ENCODE assay signal across 15 mouse cellular contexts in genomic region chr12:3499662-3500061, GRCm38 (mm10).
"Had no signal": no experiment of that assay in that cellular context is flagged by ENCODE, and none has a peak within 500 bp of the region (broad histone marks: within the 10 kb centered on the region; RNA-seq: fewer than 3 reads in every experiment).

No protein-coding gene starts in this region.

- H3K4me3 ChIP-seq: heart, adult 2 months; heart, embryonic 13.5 days; heart, embryonic 15.5 days; hindbrain, embryonic 13.5 days; hindbrain, embryonic 15.5 days; layer of hippocampus, adult 2 months; limb, embryonic 13.5 days; limb, embryonic 15.5 days; liver, embryonic 13.5 days; liver, embryonic 15.5 days had no signal

- H3K4me1 ChIP-seq: heart, embryonic 13.5 days; heart, embryonic 15.5 days; hindbrain, embryonic 13.5 days; hindbrain, embryonic 15.5 days; limb, embryonic 13.5 days; limb, embryonic 15.5 days; liver, embryonic 13.5 days; liver, embryonic 15.5 days had no signal

- H3K27ac ChIP-seq: heart, adult 2 months; heart, embryonic 15.5 days; hindbrain, embryonic 13.5 days; hindbrain, embryonic 15.5 days; hindbrain, postnatal 0 days; layer of hippocampus, adult 2 months; limb, embryonic 13.5 days; limb, embryonic 15.5 days; liver, embryonic 13.5 days; liver, embryonic 15.5 days had no signal

- ATAC-seq: hindbrain, postnatal 0 days had no signal

- H3K4me2 ChIP-seq: heart, embryonic 11.5 days; heart, embryonic 13.5 days; heart, embryonic 15.5 days; hindbrain, embryonic 13.5 days; hindbrain, embryonic 15.5 days; limb, embryonic 13.5 days; limb, embryonic 15.5 days; liver, embryonic 13.5 days; liver, embryonic 15.5 days had no signal

- H3K9me3 ChIP-seq: heart, embryonic 13.5 days; heart, embryonic 15.5 days; hindbrain, embryonic 13.5 days; hindbrain, embryonic 15.5 days; limb, embryonic 13.5 days; limb, embryonic 15.5 days; liver, embryonic 13.5 days; liver, embryonic 15.5 days had no signal

- H3K27me3 ChIP-seq: heart, embryonic 13.5 days; heart, embryonic 15.5 days; hindbrain, embryonic 13.5 days; hindbrain, embryonic 15.5 days; limb, embryonic 13.5 days; limb, embryonic 15.5 days; liver, embryonic 13.5 days; liver, embryonic 15.5 days had no signal

- DNase-seq: heart, adult 2 months; heart, postnatal 14 days; heart, postnatal 36 days; left cerebral cortex, postnatal 4 days; liver, embryonic 13.5 days had no signal

- H3K9ac ChIP-seq: heart, embryonic 13.5 days; heart, embryonic 15.5 days; hindbrain, embryonic 13.5 days; hindbrain, embryonic 15.5 days; limb, embryonic 13.5 days; limb, embryonic 15.5 days; liver, embryonic 13.5 days; liver, embryonic 15.5 days had no signal
